Mouse (Mus musculus) neural tube, embryonic 15.5 days (tissue): ENCODE results near the gene Olfr6. TPM values are rescaled to one million over a fixed set of nuclear protein-coding genes. Genes with fewer than 3 reads are reported as not detected.

Source experiments
- polyA plus RNA-seq: library from polyadenylated mRNA; unstranded; fragments of >200 nt; fragmentation: Nextera tagmentation; extraction: Ambion mirVana; gene quantifications from 2 replicates; pipeline ENCODE4 v1.2.1, GENCODE M21; 2015

Gene Olfr6
- polyA plus RNA-seq, 1 experiment from 2014 or later, result not detected

Other genes starting within 250 kb of the Olfr6 start
- gene Olfr695, start 247.5 kb downstream of the Olfr6 start, polyA plus RNA-seq, result not detected in 2 replicates
- not detected in 2 replicates for gene Olfr697, start 221.5 kb downstream of the Olfr6 start, polyA plus RNA-seq
- gene Olfr698, start 208.5 kb downstream of the Olfr6 start, polyA plus RNA-seq, result not detected in 2 replicates
- not detected in 2 replicates for gene Olfr699, start 170.7 kb downstream of the Olfr6 start, polyA plus RNA-seq
- gene Olfr700, start 155.1 kb downstream of the Olfr6 start, polyA plus RNA-seq, result 0.22 TPM in 1 of 2 replicates, not detected in the other
- not detected in 2 replicates for gene Olfr701, start 149.8 kb downstream of the Olfr6 start, polyA plus RNA-seq
- not detected in 2 replicates for gene Olfr702, start 130.0 kb downstream of the Olfr6 start, polyA plus RNA-seq
- gene Olfr703, start 120.6 kb downstream of the Olfr6 start, polyA plus RNA-seq, result not detected in 2 replicates
- gene Olfr704, start 100.8 kb downstream of the Olfr6 start, polyA plus RNA-seq, result not detected in 2 replicates
- not detected in 2 replicates for gene Olfr705, start 87.0 kb downstream of the Olfr6 start, polyA plus RNA-seq
- gene Olfr706, start 75.8 kb downstream of the Olfr6 start, polyA plus RNA-seq, result not detected in 2 replicates
- not detected in 2 replicates for gene Olfr707, start 62.7 kb downstream of the Olfr6 start, polyA plus RNA-seq
- gene Olfr1532-ps1, start 55.9 kb downstream of the Olfr6 start, polyA plus RNA-seq, result not detected in 2 replicates
- gene Olfr709-ps1, start 31.7 kb downstream of the Olfr6 start, polyA plus RNA-seq, result not detected in 2 replicates
- not detected in 2 replicates for gene Olfr710, start 15.6 kb downstream of the Olfr6 start, polyA plus RNA-seq
- gene Olfr711, start 11.5 kb upstream of the Olfr6 start, polyA plus RNA-seq, result not detected in 2 replicates
- not detected in 2 replicates for gene Olfr2, start 42.1 kb upstream of the Olfr6 start, polyA plus RNA-seq
- gene Olfr713, start 67.2 kb upstream of the Olfr6 start, polyA plus RNA-seq, result not detected in 2 replicates
- gene Olfr714, start 107.0 kb upstream of the Olfr6 start, polyA plus RNA-seq, result not detected in 2 replicates
- gene Olfr17, start 129.3 kb upstream of the Olfr6 start, polyA plus RNA-seq, result not detected in 2 replicates
- not detected in 2 replicates for gene Olfr715b, start 146.4 kb upstream of the Olfr6 start, polyA plus RNA-seq
- not detected in 2 replicates for gene Olfr715, start 167.1 kb upstream of the Olfr6 start, polyA plus RNA-seq
- gene Olfr716, start 174.4 kb upstream of the Olfr6 start, polyA plus RNA-seq, result not detected in 2 replicates
- not detected in 2 replicates for gene Nlrp14, start 203.1 kb upstream of the Olfr6 start, polyA plus RNA-seq
- gene Rbmxl2, start 245.5 kb upstream of the Olfr6 start, polyA plus RNA-seq, result not detected in 2 replicates